Mouse (Mus musculus): ENCODE results near the gene Pcnx4. TPM values are rescaled to one million over a fixed set of nuclear protein-coding genes. Genes with fewer than 3 reads are reported as not detected.

Gene Pcnx4
- polyA plus RNA-seq, 1 experiment from 2014 or later, result 24.2 TPM

DNA sequence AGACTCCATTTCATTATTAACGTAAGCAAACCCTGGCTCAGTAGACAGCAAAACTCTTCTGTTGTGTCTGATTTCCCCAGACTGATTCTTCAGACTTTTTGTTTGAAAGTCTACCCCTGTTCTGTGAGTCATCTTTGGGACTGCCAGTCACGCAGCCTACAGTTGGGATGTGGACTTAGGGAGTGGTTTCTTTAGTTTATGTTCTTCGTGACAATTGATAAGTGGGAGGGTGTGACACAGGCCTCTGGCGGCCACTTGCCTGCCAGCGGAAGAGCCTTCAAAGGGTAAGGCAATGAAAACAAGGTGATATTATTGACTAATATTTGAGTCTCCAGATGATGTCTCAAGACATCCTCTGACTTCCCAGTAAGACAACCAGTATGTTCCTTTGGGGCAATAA is 16.3 kb upstream of the Pcnx4 start:
- H3K27ac ChIP-seq (ENCODE audit: low read length), result no peak overlapping the region
- H3K4me2 ChIP-seq (ENCODE audit: low read length), result no peak overlapping the region
- WGBS, result 65% methylated on average over 5 of the region's 5 CpGs
- no peak overlapping the region for H3K9ac ChIP-seq (replicated peaks; ENCODE audit: low read depth, low read length)
- no peak for ATAC-seq
- no peaks in the 10 kb centered on the region for H3K9me3 ChIP-seq (ENCODE audit: control insufficient read depth, low read length)
- peaks cover 3% of the 10 kb centered on the region for H3K4me1 ChIP-seq (replicated peaks; ENCODE audit: control insufficient read depth, insufficient read depth, low read length)
- H3K4me3 ChIP-seq (replicated peaks; ENCODE audit: low read length), result no peak overlapping the region
- no peaks in the 10 kb centered on the region for H3K36me3 ChIP-seq (ENCODE audit: control insufficient read depth, insufficient read depth)
- no peaks in the 10 kb centered on the region for H3K27me3 ChIP-seq (replicated peaks; ENCODE audit: control insufficient read depth, insufficient read depth, low read length)

DNA sequence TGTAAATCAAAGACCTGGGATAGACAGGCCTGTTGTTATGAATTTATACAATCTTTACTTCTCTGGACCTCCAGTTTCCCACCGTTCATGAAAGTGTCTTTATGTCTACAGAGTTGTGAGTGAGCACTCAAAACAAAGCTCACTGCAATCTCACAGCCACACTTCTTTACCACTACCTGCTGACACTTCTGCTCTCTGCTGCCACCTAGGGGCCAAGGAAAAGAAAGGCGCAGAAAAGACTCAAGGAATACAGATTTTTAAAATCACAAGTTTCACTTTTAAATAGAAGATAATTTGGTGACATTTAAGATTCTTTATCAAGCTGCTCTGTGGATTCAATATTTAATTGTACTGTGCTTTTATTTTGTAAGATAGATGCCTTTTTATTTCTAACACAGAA is 15.5 kb upstream of the Pcnx4 start:
- 3% methylated on average over 2 of the region's 2 CpGs for WGBS
- no peaks in the 10 kb centered on the region for H3K27me3 ChIP-seq (replicated peaks; ENCODE audit: control insufficient read depth, insufficient read depth, low read length)
- ATAC-seq, result no peak

DNA sequence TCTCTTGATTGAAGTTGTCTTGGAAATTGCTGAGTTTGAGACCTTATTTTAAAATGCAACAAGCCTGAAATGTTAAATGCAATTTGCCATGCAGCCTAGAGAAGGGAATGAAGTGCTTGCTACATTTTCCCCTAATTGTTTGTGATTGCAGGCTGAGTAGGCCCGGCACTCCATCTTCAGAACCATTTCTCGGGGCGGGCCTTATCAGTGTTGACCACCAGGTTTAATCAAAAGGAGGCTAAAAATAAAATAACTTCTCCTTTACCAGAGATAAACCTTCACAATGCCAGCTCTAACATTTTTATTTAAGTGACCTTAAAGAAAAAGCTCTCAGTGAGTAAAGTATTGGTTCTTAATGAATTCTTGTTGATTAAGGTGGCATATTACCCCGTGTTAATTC is 10.6 kb upstream of the Pcnx4 start:
- ATAC-seq, result no peak
- no peaks in the 10 kb centered on the region for H3K4me1 ChIP-seq (replicated peaks; ENCODE audit: control insufficient read depth, insufficient read depth, low read length)
- H3K4me2 ChIP-seq (ENCODE audit: low read length), result no peak overlapping the region
- 72% methylated on average over 4 of the region's 4 CpGs for WGBS
- H3K4me3 ChIP-seq (replicated peaks; ENCODE audit: low read length), result no peak overlapping the region
- H3K9ac ChIP-seq (replicated peaks; ENCODE audit: low read depth, low read length), result no peak overlapping the region
- no peaks in the 10 kb centered on the region for H3K36me3 ChIP-seq (ENCODE audit: control insufficient read depth, insufficient read depth)
- no peaks in the 10 kb centered on the region for H3K9me3 ChIP-seq (ENCODE audit: control insufficient read depth, low read length)
- H3K27ac ChIP-seq (ENCODE audit: low read length), result no peak overlapping the region
- no peaks in the 10 kb centered on the region for H3K27me3 ChIP-seq (replicated peaks; ENCODE audit: control insufficient read depth, insufficient read depth, low read length)

More for the DNA sequence above, 15.5 kb upstream of the Pcnx4 start:
- H3K27ac ChIP-seq (ENCODE audit: low read length), result no peak overlapping the region
- no peaks in the 10 kb centered on the region for H3K36me3 ChIP-seq (ENCODE audit: control insufficient read depth, insufficient read depth)
- H3K9ac ChIP-seq (replicated peaks; ENCODE audit: low read depth, low read length), result no peak overlapping the region
- peaks cover 3% of the 10 kb centered on the region for H3K4me1 ChIP-seq (replicated peaks; ENCODE audit: control insufficient read depth, insufficient read depth, low read length)
- no peak overlapping the region for H3K4me2 ChIP-seq (ENCODE audit: low read length)
- H3K4me3 ChIP-seq (replicated peaks; ENCODE audit: low read length), result no peak overlapping the region
- H3K9me3 ChIP-seq (ENCODE audit: control insufficient read depth, low read length), result no peaks in the 10 kb centered on the region

DNA sequence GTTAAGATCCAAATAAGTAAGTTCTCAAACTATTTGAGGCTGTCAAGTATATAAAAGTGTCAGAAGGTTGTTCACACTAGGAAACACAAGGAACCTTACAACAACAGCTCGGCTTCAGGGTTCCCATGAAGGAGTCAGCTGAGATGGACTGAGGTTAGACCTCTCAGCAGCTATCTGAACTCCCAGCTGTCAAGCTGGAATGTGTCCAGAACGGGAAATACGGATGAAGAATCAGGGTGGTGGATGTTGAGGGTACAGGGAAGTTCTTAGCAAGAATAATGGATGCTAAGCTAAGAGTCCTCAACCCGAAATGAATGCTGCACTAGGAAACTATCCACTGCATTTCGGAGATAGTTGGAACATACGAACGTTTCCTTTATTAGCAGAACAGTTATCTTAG is 3.9 kb upstream of the Pcnx4 start:
- no peak for ATAC-seq
- no peak overlapping the region for H3K4me3 ChIP-seq (replicated peaks; ENCODE audit: low read length)
- no peak overlapping the region for H3K4me2 ChIP-seq (ENCODE audit: low read length)
- no peak overlapping the region for H3K27ac ChIP-seq (ENCODE audit: low read length)
- no peaks in the 10 kb centered on the region for H3K9me3 ChIP-seq (ENCODE audit: control insufficient read depth, low read length)
- 83% methylated on average over 7 of the region's 7 CpGs for WGBS
- no peaks in the 10 kb centered on the region for H3K27me3 ChIP-seq (replicated peaks; ENCODE audit: control insufficient read depth, insufficient read depth, low read length)
- no peak overlapping the region for H3K9ac ChIP-seq (replicated peaks; ENCODE audit: low read depth, low read length)
- peaks cover 7% of the 10 kb centered on the region for H3K4me1 ChIP-seq (replicated peaks; ENCODE audit: control insufficient read depth, insufficient read depth, low read length)
- H3K36me3 ChIP-seq (ENCODE audit: control insufficient read depth, insufficient read depth), result no peaks in the 10 kb centered on the region

DNA sequence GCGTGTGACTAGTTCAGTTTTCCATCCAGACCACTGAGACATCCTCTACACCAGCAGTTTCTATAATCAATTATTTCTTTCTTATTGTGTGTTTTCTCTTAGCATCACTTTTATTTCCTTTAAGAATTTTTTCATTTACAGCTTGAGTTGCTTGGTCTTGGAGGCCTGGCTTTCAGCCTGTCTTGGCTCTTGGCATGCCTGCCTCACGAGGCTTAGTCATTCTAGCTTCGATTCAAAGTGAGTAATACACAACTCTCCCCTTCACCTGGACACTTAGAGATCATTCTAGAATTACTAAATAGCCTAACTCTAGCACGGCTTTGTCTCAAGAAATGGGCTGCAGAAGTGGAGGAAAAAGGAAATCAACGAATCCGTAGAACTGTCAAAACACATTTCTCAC is 2.2 kb upstream of the Pcnx4 start:
- Histone ChIP-seq H3K9ac (replicated peaks; ENCODE audit: low read depth, low read length) (no peak overlapping the region), H3K27me3 (replicated peaks; ENCODE audit: control insufficient read depth, insufficient read depth, low read length) (no peaks in the 10 kb centered on the region), H3K9me3 (ENCODE audit: control insufficient read depth, low read length) (no peaks in the 10 kb centered on the region), H3K4me1 (replicated peaks; ENCODE audit: control insufficient read depth, insufficient read depth, low read length) (peaks cover 7% of the 10 kb centered on the region), H3K4me2 (ENCODE audit: low read length) (no peak overlapping the region), H3K4me3 (replicated peaks; ENCODE audit: low read length) (no peak overlapping the region), H3K27ac (ENCODE audit: low read length) (no peak overlapping the region), H3K36me3 (ENCODE audit: control insufficient read depth, insufficient read depth) (no peaks in the 10 kb centered on the region)
- no peak for ATAC-seq
- 84% methylated on average over 6 of the region's 6 CpGs for WGBS

DNA sequence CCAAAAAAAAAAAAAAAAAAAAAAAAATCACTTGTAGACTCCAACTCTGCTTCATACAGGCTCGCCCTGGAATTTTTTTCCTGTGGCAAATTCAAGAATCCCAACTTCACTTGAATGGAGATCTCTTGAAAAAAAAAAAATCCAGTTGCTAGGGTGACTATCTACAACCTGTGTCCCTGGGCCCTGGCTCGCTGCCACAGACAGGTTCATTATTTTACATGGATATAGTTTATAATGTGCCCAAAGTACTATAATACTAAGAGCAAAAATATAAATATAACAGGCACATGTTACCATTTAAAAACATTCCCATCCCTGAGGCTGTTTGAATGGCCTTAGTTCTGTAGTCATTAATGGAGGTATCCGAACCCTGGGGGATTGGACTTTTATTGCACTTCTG is 584 bp upstream of the Pcnx4 start:
- Histone ChIP-seq H3K9ac (replicated peaks; ENCODE audit: low read depth, low read length) (peak overlapping the region; percentile 84), H3K27ac (ENCODE audit: low read length) (peak overlapping the region; percentile 65), H3K9me3 (ENCODE audit: control insufficient read depth, low read length) (no peaks in the 10 kb centered on the region), H3K4me3 (replicated peaks; ENCODE audit: low read length) (peak overlapping the region; percentile 83), H3K4me2 (ENCODE audit: low read length) (peak overlapping the region; percentile 72), H3K4me1 (replicated peaks; ENCODE audit: control insufficient read depth, insufficient read depth, low read length) (peaks cover 7% of the 10 kb centered on the region), H3K27me3 (replicated peaks; ENCODE audit: control insufficient read depth, insufficient read depth, low read length) (no peaks in the 10 kb centered on the region), H3K36me3 (ENCODE audit: control insufficient read depth, insufficient read depth) (no peaks in the 10 kb centered on the region)
- no peak; the same call in 1 of the 2 replicates for ATAC-seq
- 51% methylated on average over 3 of the region's 3 CpGs for WGBS

DNA sequence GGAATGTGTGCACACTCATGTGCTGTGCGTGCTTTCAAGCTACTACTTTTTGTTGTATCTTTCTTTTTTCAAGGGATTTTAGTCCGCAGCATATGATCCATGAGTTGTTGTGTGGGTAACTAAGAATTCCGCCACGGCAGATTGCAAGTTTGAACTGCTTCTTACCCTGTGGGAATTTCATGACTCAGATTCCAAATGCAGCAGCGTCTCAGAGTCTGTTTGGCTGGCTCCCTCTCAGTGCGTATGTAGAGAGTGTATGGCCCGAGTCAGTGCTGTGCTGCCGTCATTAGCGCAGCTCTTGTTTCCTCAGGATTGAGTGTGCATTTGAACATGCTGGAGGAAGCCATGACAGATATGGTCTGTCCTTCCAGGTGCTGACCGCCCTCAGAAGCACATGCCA is 2.4 kb downstream of the Pcnx4 start:
- Histone ChIP-seq H3K4me1 (replicated peaks; ENCODE audit: control insufficient read depth, insufficient read depth, low read length) (peaks cover 7% of the 10 kb centered on the region), H3K27ac (ENCODE audit: low read length) (no peak overlapping the region), H3K36me3 (ENCODE audit: control insufficient read depth, insufficient read depth) (no peaks in the 10 kb centered on the region), H3K27me3 (replicated peaks; ENCODE audit: control insufficient read depth, insufficient read depth, low read length) (no peaks in the 10 kb centered on the region), H3K4me3 (replicated peaks; ENCODE audit: low read length) (no peak overlapping the region), H3K9me3 (ENCODE audit: control insufficient read depth, low read length) (no peaks in the 10 kb centered on the region), H3K9ac (replicated peaks; ENCODE audit: low read depth, low read length) (no peak overlapping the region), H3K4me2 (ENCODE audit: low read length) (no peak overlapping the region)
- WGBS, result 87% methylated on average over 10 of the region's 10 CpGs
- ATAC-seq, result no peak

DNA sequence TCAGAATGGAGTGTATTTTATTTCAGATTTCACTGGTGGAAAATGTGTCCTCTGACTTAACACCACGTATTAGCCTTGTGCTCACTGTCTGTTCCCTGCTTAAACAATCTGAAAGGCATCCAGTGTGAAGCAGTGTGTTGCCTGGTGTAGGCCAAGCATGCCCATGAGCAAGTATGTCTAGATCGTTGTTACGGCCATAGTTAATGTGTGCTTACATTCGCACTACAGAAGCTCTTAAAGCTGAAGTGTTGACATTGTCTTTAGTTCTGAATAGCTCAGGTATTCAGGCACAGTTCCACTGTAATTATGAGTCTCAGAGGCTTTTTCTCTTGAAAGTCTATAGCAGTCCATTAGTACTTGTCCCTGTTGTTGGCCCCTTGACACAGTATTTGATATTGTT is 18.2 kb downstream of the Pcnx4 start:
- H3K9ac ChIP-seq (replicated peaks; ENCODE audit: low read depth, low read length), result no peak overlapping the region

DNA sequence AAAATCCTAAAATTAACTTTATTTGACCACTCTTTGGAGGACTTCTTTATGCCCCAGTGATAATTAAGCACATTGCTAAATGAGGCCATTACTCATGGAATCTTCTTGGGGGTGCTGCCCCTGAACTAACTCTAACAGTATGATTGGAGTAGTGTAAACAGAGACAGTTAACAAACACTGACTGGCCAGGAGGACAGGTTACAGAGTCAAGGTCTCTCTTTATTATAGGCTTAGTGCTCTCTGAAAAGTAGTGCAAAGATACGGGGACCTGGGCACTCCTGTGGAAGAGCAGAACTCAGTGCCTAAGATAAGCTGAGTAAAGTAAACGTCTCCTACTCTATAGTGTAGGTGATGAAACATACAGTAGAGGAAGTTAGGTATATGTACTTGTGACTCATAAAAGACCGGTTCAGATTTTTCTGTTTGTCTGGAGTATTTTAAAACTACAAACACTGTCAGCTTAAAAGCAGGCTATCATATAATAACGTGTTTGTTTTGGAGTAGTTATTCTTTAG is 28.2 kb downstream of the Pcnx4 start:
- no peak overlapping the region for H3K4me3 ChIP-seq (replicated peaks; ENCODE audit: low read length)
- no peak overlapping the region for H3K4me2 ChIP-seq (ENCODE audit: low read length)
- H3K9ac ChIP-seq (replicated peaks; ENCODE audit: low read depth, low read length), result no peak overlapping the region
- 90% methylated on average over 4 of the region's 4 CpGs for WGBS
- no peaks in the 10 kb centered on the region for H3K36me3 ChIP-seq (ENCODE audit: control insufficient read depth, insufficient read depth)
- no peak overlapping the region for H3K27ac ChIP-seq (ENCODE audit: low read length)
- H3K4me1 ChIP-seq (replicated peaks; ENCODE audit: control insufficient read depth, insufficient read depth, low read length), result no peaks in the 10 kb centered on the region
- no peak for ATAC-seq
- H3K9me3 ChIP-seq (ENCODE audit: control insufficient read depth, low read length), result no peaks in the 10 kb centered on the region
- H3K27me3 ChIP-seq (replicated peaks; ENCODE audit: control insufficient read depth, insufficient read depth, low read length), result no peaks in the 10 kb centered on the region

More for the DNA sequence above, 18.2 kb downstream of the Pcnx4 start:
- Histone ChIP-seq H3K27me3 (replicated peaks; ENCODE audit: control insufficient read depth, insufficient read depth, low read length) (no peaks in the 10 kb centered on the region), H3K9me3 (ENCODE audit: control insufficient read depth, low read length) (no peaks in the 10 kb centered on the region), H3K27ac (ENCODE audit: low read length) (no peak overlapping the region), H3K36me3 (ENCODE audit: control insufficient read depth, insufficient read depth) (peaks cover 6% of the 10 kb centered on the region; the same call in 1 of the 2 replicates), H3K4me3 (replicated peaks; ENCODE audit: low read length) (no peak overlapping the region), H3K4me1 (replicated peaks; ENCODE audit: control insufficient read depth, insufficient read depth, low read length) (no peaks in the 10 kb centered on the region), H3K4me2 (ENCODE audit: low read length) (no peak overlapping the region)
- 34% methylated on average over 4 of the region's 4 CpGs for WGBS
- ATAC-seq, result no peak

DNA sequence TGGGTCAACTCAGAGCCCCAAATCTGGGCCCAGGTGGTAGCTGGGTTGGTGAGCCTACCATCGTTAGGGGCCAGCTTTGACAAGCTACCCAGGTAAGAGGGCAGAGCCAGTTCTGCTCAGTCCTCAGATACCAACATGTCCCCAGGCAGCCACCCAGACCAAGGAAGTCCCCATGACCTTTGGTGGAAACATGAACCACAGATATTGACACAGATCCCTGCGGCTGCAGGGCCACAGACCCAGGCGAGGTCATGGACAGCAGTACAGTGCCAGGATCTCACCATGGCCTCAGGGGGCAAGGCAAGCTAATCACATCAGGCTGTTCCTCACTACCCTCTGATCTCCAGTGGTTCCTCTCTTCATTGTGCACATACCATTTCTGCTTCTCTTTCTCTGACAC is 45.8 kb downstream of the Pcnx4 start:
- Histone ChIP-seq H3K36me3 (ENCODE audit: control insufficient read depth, insufficient read depth) (0 out of 2 replicates have a peak, but pooled peaks cover 3% of the 10 kb centered on the region), H3K9ac (replicated peaks; ENCODE audit: low read depth, low read length) (no peak overlapping the region), H3K4me2 (ENCODE audit: low read length) (no peak overlapping the region), H3K4me1 (replicated peaks; ENCODE audit: control insufficient read depth, insufficient read depth, low read length) (no peaks in the 10 kb centered on the region), H3K4me3 (replicated peaks; ENCODE audit: low read length) (no peak overlapping the region), H3K27ac (ENCODE audit: low read length) (no peak overlapping the region), H3K27me3 (replicated peaks; ENCODE audit: control insufficient read depth, insufficient read depth, low read length) (no peaks in the 10 kb centered on the region), H3K9me3 (ENCODE audit: control insufficient read depth, low read length) (no peaks in the 10 kb centered on the region)
- 89% methylated on average over 3 of the region's 3 CpGs for WGBS
- ATAC-seq, result no peak
